Mouse (Mus musculus): ENCODE results near the gene Itga8. TPM values are rescaled to one million over a fixed set of nuclear protein-coding genes. Genes with fewer than 3 reads are reported as not detected.

The Itga8 gene
- polyA plus RNA-seq, 1 experiment, result not detected

DNA sequence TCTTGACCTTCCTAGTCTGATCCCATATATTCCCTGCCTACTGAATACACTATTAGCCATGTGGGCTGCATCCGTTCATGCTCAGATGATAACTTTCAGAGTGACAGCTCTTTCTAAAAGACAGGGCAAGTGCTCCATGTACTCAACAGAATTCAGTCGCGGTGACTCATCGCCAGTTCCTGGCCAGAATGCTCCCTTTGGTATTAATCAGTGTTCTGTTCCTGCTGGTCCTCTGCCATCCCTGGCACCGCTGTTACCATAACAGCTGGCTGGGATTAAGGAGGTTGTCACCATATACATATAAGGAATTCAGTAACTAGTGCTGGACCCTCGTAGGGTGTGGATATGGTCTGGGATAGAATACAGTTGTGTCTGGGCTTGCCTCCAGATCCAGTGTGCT lies 23.7 kb upstream of the Itga8 start:
- Histone ChIP-seq H3K4me3 (replicated peaks) (no peak overlapping the region), H3K36me3 (replicated peaks; ENCODE audit: low read length) (no peaks in the 10 kb centered on the region)
- TF ChIP-seq FLI1 (IDR thresholded peaks at IDR 0.05; ENCODE audit: low read length) (no peak), GATA1 (IDR thresholded peaks at IDR 0.05; ENCODE audit: borderline replicate concordance, low read length) (no peak)

DNA sequence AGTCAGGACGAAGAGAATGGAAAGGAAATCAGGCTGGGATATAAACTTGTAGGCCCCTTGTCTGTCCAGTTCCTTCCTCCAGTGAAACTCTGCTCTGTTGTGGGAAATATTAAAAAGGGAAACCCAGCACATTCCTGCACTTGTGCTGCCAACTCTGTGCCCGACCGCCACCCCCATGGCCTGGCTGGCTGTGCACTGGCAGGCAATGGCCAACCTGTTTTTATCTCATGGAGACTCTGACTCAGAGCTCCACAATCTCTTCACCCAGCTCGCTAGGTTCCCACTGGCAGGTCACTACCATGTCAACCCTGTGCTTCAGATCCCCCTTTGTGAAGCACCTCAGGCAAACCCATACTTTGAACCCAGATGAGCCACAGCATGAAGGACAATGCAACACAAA lies 19.2 kb upstream of the Itga8 start:
- H3K36me3 ChIP-seq (replicated peaks; ENCODE audit: low read length), result no peaks in the 10 kb centered on the region
- TF ChIP-seq GATA1 (IDR thresholded peaks at IDR 0.05; ENCODE audit: borderline replicate concordance, low read length) (no peak), FLI1 (IDR thresholded peaks at IDR 0.05; ENCODE audit: low read length) (no peak)
- H3K27me3 ChIP-seq (replicated peaks), result peaks cover 4% of the 10 kb centered on the region
- H3K4me3 ChIP-seq (replicated peaks), result no peak overlapping the region
- H3K9me3 ChIP-seq, result no peaks in the 10 kb centered on the region; the same call in 1 of the 2 replicates
- H3K4me1 ChIP-seq, result peaks cover 22% of the 10 kb centered on the region

More for the DNA sequence above, 23.7 kb upstream of the Itga8 start:
- Histone ChIP-seq H3K27me3 (replicated peaks) (peaks cover 7% of the 10 kb centered on the region), H3K9me3 (no peaks in the 10 kb centered on the region; the same call in 1 of the 2 replicates), H3K4me1 (peaks cover 18% of the 10 kb centered on the region)

- H3K4me1 ChIP-seq, result peaks cover 16% of the 10 kb centered on the region
- H3K9me3 ChIP-seq, result no peaks in the 10 kb centered on the region; the same call in 1 of the 2 replicates
- H3K36me3 ChIP-seq (replicated peaks; ENCODE audit: low read length), result no peaks in the 10 kb centered on the region
- H3K4me3 ChIP-seq (replicated peaks), result no peak overlapping the region
- peaks cover 3% of the 10 kb centered on the region for H3K27me3 ChIP-seq (replicated peaks)
- no peak for TF ChIP-seq GATA1 (IDR thresholded peaks at IDR 0.05; ENCODE audit: borderline replicate concordance, low read length)
- no peak for TF ChIP-seq FLI1 (IDR thresholded peaks at IDR 0.05; ENCODE audit: low read length)
Measured at GRCm38 (mm10) chr2:12318715-12319114, 17.0 kb upstream of the Itga8 start.

DNA sequence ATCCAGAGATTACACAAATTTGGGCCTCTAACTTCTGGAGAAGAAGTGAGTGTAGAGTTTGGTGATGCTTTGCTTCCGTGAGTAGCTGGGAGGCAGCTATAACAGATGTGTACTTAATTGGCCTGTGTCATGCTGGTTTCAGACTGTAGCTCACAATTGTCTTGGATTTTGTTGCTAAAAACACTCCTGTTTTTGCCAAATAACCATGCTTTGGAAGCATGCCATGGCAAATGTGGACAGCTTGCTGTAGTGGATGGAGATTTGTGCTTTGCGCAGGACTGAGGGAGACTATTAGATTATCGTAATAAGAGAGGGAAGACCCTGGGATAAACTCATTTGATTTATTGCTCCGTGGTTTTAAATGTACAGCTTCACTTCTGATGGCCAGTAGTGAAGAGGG lies 16.3 kb upstream of the Itga8 start:
- Histone ChIP-seq H3K36me3 (replicated peaks; ENCODE audit: low read length) (no peaks in the 10 kb centered on the region), H3K27me3 (replicated peaks) (peaks cover 3% of the 10 kb centered on the region), H3K4me1 (peaks cover 16% of the 10 kb centered on the region), H3K9me3 (no peaks in the 10 kb centered on the region; the same call in 1 of the 2 replicates), H3K4me3 (replicated peaks) (no peak overlapping the region)
- no peak for TF ChIP-seq GATA1 (IDR thresholded peaks at IDR 0.05; ENCODE audit: borderline replicate concordance, low read length)

DNA sequence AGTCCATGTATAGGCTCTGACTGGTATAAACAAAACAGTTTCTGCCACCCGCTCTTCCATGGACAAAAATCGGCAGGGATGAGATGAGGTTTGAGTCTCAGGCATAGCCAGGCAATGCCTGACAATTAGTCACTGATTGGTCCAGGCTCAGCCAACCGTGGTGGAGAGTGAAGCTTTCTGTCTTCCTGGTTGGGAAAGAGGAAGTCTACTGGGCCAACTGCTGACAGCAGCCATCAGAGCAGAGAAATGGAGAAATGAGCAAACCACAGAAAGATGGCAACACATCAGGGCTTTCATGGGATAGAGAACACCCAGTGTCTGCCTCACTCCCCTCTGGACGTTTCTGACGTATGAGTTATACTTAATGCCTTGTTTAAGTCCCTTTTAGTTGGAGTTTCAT lies 15.6 kb upstream of the Itga8 start:
- H3K4me1 ChIP-seq, result peaks cover 16% of the 10 kb centered on the region
- no peak for TF ChIP-seq GATA1 (IDR thresholded peaks at IDR 0.05; ENCODE audit: borderline replicate concordance, low read length)
- TF ChIP-seq FLI1 (IDR thresholded peaks at IDR 0.05; ENCODE audit: low read length), result no peak

DNA sequence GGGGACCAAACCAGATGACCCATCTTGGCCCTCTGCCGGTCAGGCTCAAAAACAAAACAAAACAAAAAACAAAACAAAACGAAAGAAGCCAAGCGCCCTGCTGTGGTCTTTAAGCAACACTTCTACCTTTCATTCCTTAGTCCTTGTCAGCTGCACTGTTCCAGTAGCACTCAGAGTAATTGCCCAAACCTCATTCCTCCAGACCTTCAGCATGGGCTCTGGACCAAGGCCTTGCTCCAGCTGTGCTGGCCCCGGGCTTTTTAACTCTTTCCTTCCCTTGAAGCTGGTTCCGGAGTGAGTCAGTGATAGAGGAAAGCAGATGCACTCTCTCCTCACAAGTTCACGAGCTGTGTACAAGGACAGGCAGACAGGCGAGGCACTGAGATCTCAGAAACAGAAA lies 14.6 kb upstream of the Itga8 start:
- Histone ChIP-seq H3K4me1 (peaks cover 16% of the 10 kb centered on the region), H3K9me3 (no peaks in the 10 kb centered on the region; the same call in 1 of the 2 replicates), H3K36me3 (replicated peaks; ENCODE audit: low read length) (no peaks in the 10 kb centered on the region), H3K27me3 (replicated peaks) (peaks cover 3% of the 10 kb centered on the region), H3K4me3 (replicated peaks) (peak overlapping the region; percentile 42)
- TF ChIP-seq FLI1 (IDR thresholded peaks at IDR 0.05; ENCODE audit: low read length) (no peak), GATA1 (IDR thresholded peaks at IDR 0.05; ENCODE audit: borderline replicate concordance, low read length) (no peak)

More for the DNA sequence above, 15.6 kb upstream of the Itga8 start:
- no peaks in the 10 kb centered on the region; the same call in 1 of the 2 replicates for H3K9me3 ChIP-seq
- peaks cover 3% of the 10 kb centered on the region for H3K27me3 ChIP-seq (replicated peaks)
- H3K4me3 ChIP-seq (replicated peaks), result no peak overlapping the region
- H3K36me3 ChIP-seq (replicated peaks; ENCODE audit: low read length), result no peaks in the 10 kb centered on the region

DNA sequence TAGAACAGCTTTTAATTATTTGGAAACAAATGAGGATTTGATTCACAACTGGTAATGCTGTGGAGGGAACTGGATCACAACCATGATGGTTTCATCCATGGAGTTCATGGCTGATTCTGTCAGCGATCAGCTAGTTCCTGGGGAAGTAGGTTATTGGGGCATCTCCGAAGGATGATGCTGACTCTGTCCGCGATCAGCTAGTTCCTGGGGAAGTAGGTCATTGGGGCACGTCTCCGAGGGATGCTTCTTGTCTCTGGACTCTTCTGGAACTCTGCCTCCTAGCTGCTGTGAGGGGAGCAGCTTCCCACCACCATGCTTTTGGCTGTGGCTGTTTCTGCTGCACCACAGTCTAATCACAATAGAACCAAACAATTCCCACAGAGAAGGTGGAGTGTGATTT lies 12.3 kb upstream of the Itga8 start:
- H3K27me3 ChIP-seq (replicated peaks), result peaks cover 6% of the 10 kb centered on the region
- peaks cover 16% of the 10 kb centered on the region for H3K4me1 ChIP-seq
- TF ChIP-seq GATA1 (IDR thresholded peaks at IDR 0.05; ENCODE audit: borderline replicate concordance, low read length), result no peak
- TF ChIP-seq FLI1 (IDR thresholded peaks at IDR 0.05; ENCODE audit: low read length), result no peak
- no peak overlapping the region for H3K4me3 ChIP-seq (replicated peaks)
- H3K9me3 ChIP-seq, result no peaks in the 10 kb centered on the region
- H3K36me3 ChIP-seq (replicated peaks; ENCODE audit: low read length), result no peaks in the 10 kb centered on the region

DNA sequence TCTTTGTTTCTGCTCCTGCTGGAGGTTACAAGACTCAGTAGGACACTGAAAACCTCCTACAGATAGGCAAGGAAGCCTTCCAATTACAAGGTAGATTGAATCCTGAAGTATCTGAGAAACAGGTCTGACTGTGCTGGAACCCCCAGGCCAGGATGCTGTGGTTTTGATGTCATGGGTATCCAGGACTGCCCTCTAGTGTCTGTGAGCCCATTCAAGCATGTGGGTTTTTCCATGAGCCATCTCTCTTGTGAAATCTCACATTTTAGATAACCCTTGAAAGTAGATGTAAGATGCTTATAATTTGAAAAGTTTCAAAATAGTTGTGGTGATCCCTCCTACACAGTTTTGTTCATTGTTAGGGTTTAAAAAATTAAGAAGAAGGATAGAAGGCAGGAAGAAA lies 6.7 kb upstream of the Itga8 start:
- H3K4me3 ChIP-seq (replicated peaks), result no peak overlapping the region

GRCm38 (mm10) chr2:12307311-12307710 lies 5.6 kb upstream of the Itga8 start:
- Histone ChIP-seq H3K27me3 (replicated peaks) (peaks cover 25% of the 10 kb centered on the region), H3K9me3 (no peaks in the 10 kb centered on the region), H3K4me1 (no peaks in the 10 kb centered on the region), H3K4me3 (replicated peaks) (no peak overlapping the region), H3K36me3 (replicated peaks; ENCODE audit: low read length) (no peaks in the 10 kb centered on the region)
- TF ChIP-seq FLI1 (IDR thresholded peaks at IDR 0.05; ENCODE audit: low read length), result no peak
- no peak for TF ChIP-seq GATA1 (IDR thresholded peaks at IDR 0.05; ENCODE audit: borderline replicate concordance, low read length)

More for the DNA sequence above, 6.7 kb upstream of the Itga8 start:
- peaks cover 17% of the 10 kb centered on the region for H3K27me3 ChIP-seq (replicated peaks)
- H3K9me3 ChIP-seq, result no peaks in the 10 kb centered on the region
- no peaks in the 10 kb centered on the region for H3K4me1 ChIP-seq
- no peaks in the 10 kb centered on the region for H3K36me3 ChIP-seq (replicated peaks; ENCODE audit: low read length)
- TF ChIP-seq FLI1 (IDR thresholded peaks at IDR 0.05; ENCODE audit: low read length) (no peak), GATA1 (IDR thresholded peaks at IDR 0.05; ENCODE audit: borderline replicate concordance, low read length) (no peak)

DNA sequence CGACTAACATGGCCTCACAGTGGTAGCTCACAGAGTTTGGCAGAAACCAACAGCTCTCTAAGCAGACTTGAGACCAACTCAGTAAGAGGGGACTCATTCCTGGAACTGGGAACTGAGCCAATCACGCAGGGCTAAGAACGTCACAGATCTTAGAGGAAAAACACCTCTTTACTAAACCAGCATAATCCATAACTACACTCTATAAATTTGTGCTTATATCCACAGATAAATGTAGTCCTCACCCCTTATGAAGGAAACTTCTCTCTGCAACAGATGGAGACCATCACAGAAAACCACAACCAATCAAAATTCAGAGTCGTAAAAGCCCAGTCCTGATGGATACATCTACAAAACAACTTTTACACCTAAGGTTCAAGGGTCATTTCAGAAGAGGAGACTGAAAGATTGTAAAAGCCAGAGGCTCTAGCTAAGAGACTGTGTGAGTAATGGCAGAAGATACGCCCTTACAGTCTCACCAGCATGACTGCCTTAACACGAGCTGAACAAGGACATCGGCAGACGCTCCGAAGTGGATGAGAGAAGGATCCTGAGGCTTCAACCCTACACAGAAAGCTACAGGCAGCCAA lies 3.4 kb upstream of the Itga8 start:
- Histone ChIP-seq H3K4me3 (replicated peaks) (no peak overlapping the region), H3K9me3 (no peaks in the 10 kb centered on the region), H3K36me3 (replicated peaks; ENCODE audit: low read length) (no peaks in the 10 kb centered on the region), H3K27me3 (replicated peaks) (peaks cover 44% of the 10 kb centered on the region), H3K4me1 (peaks cover 10% of the 10 kb centered on the region)
- TF ChIP-seq FLI1 (IDR thresholded peaks at IDR 0.05; ENCODE audit: low read length) (no peak), GATA1 (IDR thresholded peaks at IDR 0.05; ENCODE audit: borderline replicate concordance, low read length) (no peak)
